Mouse (Mus musculus) CH12.LX (cell line): ENCODE data around the gene Nomo1.

Source experiments
- CTCF ChIP-seq, 2 experiments: IDR thresholded peaks in 1 of 2; conservative IDR thresholded peaks in 1 of 2; 2 replicates each; pipeline ENCODE4 v1.5.1; 2011 to 2012; ENCODE audit warnings: low read depth in 2 of 2, low read length in 2 of 2, improper control_type of control experiment in 1 of 2, inconsistent platforms in 1 of 2, mild to moderate bottlenecking in 1 of 2, moderate library complexity in 1 of 2
- E2F4 ChIP-seq: IDR thresholded peaks from 2 replicates; pipeline ENCODE4 v1.6.1; 2011; ENCODE audit warnings: low read depth, low read length, improper control_type of control experiment; ENCODE audit not compliant: insufficient replicate concordance
- ELF1 ChIP-seq: IDR thresholded peaks from 2 replicates; pipeline ENCODE4 v1.6.1; 2014; ENCODE audit warnings: low read depth, mild to moderate bottlenecking, inconsistent platforms, low read length, improper control_type of control experiment
- EP300 ChIP-seq: IDR thresholded peaks from 2 replicates; pipeline ENCODE4 v1.6.1; 2011; ENCODE audit warnings: low read length, improper control_type of control experiment
- HCFC1 ChIP-seq: IDR thresholded peaks from 2 replicates; pipeline ENCODE4 v1.6.1; 2012; ENCODE audit warnings: low read depth, mild to moderate bottlenecking, inconsistent platforms, low read length, improper control_type of control experiment
- MAFK ChIP-seq: IDR thresholded peaks from 2 replicates; pipeline ENCODE4 v1.6.1; 2011; ENCODE audit warnings: low read length, improper control_type of control experiment; ENCODE audit not compliant: insufficient replicate concordance
- MAX ChIP-seq: IDR thresholded peaks from 2 replicates; pipeline ENCODE4 v1.6.1; 2011; ENCODE audit warnings: low read length, improper control_type of control experiment
- POLR2A ChIP-seq: IDR thresholded peaks from 2 replicates; pipeline ENCODE4 v1.6.1; 2011; ENCODE audit warnings: low read depth, mild to moderate bottlenecking, improper control_type of control experiment, low read length
- RAD21 ChIP-seq: IDR thresholded peaks from 2 replicates; pipeline ENCODE4 v1.6.1; 2011; ENCODE audit warnings: low read depth, mild to moderate bottlenecking, low read length, improper control_type of control experiment, moderate library complexity
- RCOR1 ChIP-seq: conservative IDR thresholded peaks from 2 replicates; pipeline ENCODE4 v1.6.1; 2012; ENCODE audit warnings: low read depth, mild to moderate bottlenecking, inconsistent platforms, low read length, improper control_type of control experiment
- SIN3A ChIP-seq: IDR thresholded peaks from 2 replicates; pipeline ENCODE4 v1.6.1; 2012; ENCODE audit warnings: low read length, improper control_type of control experiment, inconsistent platforms
- TBP ChIP-seq: conservative IDR thresholded peaks from 2 replicates; pipeline ENCODE4 v1.6.1; 2011; ENCODE audit warnings: low read depth, low read length, improper control_type of control experiment
- UBTF ChIP-seq: IDR thresholded peaks from 2 replicates; pipeline ENCODE4 v1.6.1; 2012; ENCODE audit warnings: low read depth, mild to moderate bottlenecking, inconsistent platforms, low read length, improper control_type of control experiment, moderate library complexity
- ZKSCAN1 ChIP-seq: IDR thresholded peaks from 2 replicates; pipeline ENCODE4 v1.6.1; 2012; ENCODE audit warnings: low read depth, inconsistent platforms, low read length, improper control_type of control experiment, borderline replicate concordance

DNA sequence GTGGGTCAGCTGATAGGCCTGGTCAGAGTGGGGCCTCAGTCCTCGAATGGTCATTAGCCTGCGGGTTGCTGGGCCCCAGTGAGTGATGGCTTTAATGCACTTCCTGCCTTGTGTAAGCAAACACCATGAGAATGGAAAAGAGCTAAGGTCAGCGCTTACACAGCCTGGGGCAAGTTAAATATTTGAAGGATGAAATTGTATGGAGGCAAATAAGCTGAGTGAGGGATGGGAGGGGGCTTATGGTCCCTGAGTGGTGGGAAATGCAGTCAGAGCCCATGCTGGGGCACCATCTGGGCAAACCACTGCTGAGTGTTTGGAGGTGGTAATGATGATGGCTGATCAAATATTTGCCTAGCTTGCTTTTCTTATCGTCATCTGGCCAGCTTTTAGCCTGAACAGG, 89.5 kb downstream of the Nomo1 start:
- TF ChIP-seq CTCF (conservative IDR thresholded peaks at IDR 0.05 in 1 of 2, IDR thresholded peaks at IDR 0.05 in 1 of 2; ENCODE audit: low read depth in 2 of 2, low read length in 2 of 2) (no peak), MAX (no peak), ZKSCAN1 (no peak), E2F4 (no peak), UBTF (no peak), POLR2A (no peak), RCOR1 (no peak), MAFK (no peak), TBP (no peak), ELF1 (no peak), EP300 (no peak), SIN3A (no peak), RAD21 (no peak), HCFC1 (no peak)
